Mouse (Mus musculus): ENCODE data around the gene Nxpe2. TPM values are rescaled to one million over a fixed set of nuclear protein-coding genes. Genes with fewer than 3 reads are reported as not detected.
A peak's percentile ranks its signal among the peaks of the same experiment; 100 is the strongest.
"Not testable (repeated sequence)": the region's sequence is repeated elsewhere in the genome, so short reads cannot be mapped to it uniquely, and the experiment has no call there.

Gene Nxpe2
- polyA plus RNA-seq (2017; shearing (Covaris generic)): under 1 TPM in 1 of 3 experiments, not detected in 2; 0.46 TPM

GRCm38 (mm10) chr9:48353148-48353698, at the start of gene Nxpe2:
TSS of gene Nxpe2 (minus strand) at chr9:48353454.
- ATAC-seq: no peak

DNA sequence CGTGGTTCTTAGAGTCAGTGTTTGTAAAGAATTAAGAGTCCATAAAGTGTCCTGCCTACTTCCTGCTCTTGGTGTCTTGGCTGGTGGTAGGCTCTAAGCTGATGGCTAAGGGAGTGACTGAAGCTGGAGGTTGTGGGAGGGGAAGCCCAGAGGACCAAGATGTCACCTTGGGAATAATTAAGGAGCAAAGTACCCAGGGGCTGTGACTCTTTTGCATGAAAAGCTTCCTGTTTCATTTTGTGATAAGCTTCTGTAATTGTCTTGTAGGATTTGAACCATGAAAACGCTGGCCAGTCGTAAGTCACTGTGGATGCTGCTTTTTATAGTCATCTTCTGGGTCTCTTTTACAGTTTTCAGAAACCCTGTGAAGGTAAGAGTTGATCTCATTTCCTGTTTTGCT, 36.7 kb upstream of the Nxpe2 start:
- ATAC-seq: no peak

DNA sequence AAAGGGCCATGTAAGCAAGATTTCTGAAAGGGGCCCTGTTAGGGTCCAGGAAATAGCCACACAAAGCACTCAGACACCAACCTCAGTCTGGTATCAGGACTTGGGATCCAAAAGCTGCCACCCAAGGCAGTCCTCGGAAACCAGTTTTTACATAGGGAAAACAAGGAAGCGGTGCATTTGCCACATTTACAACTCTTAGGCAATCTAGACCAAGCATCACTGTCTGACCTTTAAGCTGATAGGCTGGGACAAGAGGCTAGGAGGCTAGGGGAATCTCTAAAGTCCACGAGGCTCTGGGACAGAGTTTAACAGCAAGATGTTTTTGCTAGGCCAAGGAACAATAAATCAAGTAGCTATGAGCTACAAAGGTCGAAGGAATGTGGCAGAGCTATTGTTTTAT, 35.2 kb upstream of the Nxpe2 start:
- no peak for ATAC-seq

- ATAC-seq: no peak
These were observed 21.1 kb upstream of the Nxpe2 start for GRCm38 (mm10) chr9:48374357-48374756.

DNA sequence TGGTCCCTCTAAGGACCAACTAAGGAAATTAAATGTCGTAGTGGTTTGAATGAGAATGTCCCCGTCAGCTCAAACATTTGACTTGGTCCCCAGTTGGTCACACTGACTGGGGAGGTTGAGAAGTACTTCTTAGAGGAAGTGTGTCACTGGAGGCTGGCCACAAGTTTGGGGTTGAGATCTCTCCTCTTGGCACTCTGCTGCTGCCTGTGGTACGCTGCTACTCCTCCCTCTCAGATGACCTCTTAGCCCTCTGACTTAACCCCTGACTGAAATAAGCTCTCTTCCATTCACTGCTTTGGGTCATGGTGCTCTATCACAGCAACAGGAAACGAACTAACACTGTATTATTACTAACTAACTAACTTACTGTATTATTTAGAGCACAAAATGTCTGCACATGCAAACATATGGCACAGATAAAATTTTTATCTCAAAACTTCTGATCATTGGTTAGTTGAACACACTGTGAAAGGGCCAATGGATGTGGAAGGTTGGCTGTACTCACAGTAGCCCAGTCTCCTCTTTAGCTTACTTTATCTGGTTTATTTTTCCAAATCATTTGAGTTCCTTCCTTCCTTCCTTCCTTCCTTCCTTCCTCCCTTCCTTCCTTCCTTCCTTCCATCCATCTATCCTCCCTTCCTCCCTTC, 20.1 kb upstream of the Nxpe2 start:
- ATAC-seq: no peak

- no peak for ATAC-seq
These were observed 9.5 kb upstream of the Nxpe2 start for GRCm38 (mm10) chr9:48362743-48363142.

GRCm38 (mm10) chr9:48361815-48362631, 8.8 kb upstream of the Nxpe2 start:
- ATAC-seq: no peak

GRCm38 (mm10) chr9:48360826-48361225, 7.6 kb upstream of the Nxpe2 start:
- no peak for ATAC-seq

DNA sequence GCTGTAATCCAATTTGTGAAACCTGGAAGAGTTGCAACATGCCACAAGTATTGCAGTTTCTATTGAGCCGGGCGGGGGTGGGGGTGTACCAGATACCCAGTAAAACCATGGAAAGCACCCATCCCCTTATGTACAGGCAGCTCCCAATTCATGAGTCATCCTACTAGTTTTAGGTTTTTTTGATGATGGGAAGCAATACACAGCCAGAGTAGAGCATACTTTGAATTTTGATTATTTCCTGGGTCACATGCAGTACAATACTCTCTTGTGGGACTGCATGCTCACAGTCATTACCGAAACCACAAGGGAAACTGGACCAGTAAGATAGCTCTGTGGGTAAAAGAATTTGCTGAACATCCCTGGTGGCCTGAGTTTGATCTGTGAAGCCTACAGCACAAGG, 3.8 kb upstream of the Nxpe2 start:
- ATAC-seq: peak; percentile 63

DNA sequence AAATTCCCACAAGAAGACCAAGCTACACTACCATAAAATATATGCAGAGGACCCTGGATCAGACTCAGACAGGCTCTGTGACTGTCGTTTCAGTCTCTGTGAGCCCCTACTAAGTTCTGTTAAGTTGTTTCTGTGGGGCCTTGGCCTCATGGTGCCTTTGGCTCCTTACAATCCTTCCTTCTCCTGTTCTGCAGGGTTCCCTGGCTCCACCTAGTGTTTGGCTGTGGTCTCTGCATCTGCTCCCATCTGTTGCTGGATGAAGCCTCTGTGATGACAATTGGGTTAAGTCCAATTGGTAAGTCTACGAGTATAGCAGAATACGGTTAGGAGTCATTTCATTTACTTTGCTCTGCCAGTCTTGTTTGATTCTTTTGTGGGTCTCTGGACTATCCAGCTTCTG, 1.5 kb upstream of the Nxpe2 start:
- no peak for ATAC-seq

- ATAC-seq: no peak
These were observed 868 bp upstream of the Nxpe2 start for GRCm38 (mm10) chr9:48354122-48354521.

- ATAC-seq: no peak
These were observed 7.4 kb downstream of the Nxpe2 start for GRCm38 (mm10) chr9:48345866-48346265.

GRCm38 (mm10) chr9:48345456-48345855, 7.8 kb downstream of the Nxpe2 start:
- no peak for ATAC-seq

DNA sequence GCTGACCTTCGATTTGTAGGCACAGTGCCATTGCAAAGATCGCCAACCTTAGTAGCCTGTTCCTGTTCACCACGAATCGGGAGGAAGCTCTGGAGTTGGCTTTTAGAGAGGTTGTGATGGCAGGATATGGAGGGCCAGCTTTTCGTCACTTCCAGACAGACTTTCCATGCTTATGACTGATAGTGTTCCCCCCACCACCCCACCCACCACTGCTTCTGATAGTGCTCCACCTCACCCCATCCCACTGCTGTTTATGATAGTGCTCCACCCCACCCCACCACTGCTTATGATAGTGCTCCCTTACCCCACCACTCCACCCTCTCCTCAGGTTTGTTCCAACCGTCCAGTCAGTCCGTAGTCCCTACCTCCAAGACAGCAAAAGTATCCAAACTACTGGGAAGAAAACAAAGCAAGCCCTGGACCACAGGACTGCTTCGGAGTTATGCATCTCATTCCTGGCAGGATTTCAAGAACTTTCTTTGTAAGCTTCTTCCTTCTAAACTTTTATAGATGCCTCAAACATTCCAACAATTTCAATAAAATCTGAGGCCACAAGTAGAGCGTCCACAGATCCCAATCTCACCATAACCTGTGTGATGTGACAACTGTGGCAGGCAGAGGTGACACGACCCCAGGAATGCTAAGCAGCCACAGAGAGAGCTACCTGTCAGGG, 12.4 kb downstream of the Nxpe2 start:
- ATAC-seq: no peak

DNA sequence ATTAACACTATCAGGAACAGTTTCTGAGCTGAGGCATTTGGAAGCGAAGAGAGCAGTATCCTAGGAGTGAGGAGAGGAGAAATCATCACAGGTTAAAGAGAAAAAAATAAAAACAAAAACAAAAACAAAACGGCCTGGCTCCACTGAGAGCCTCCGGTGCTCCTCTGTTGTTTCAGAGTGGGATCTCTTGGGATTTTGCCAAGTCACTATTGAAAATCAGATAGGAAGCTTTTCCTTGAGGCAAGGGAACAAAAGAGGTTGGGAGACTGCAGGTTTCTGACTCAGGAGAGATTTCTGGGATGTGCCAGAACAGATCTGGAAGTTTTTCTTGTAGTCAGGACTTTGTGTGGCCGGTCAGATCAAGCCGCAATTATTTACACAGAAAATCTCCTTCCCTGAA, 13.7 kb downstream of the Nxpe2 start:
- ATAC-seq: no peak

- no peak for ATAC-seq
These were observed 14.3 kb downstream of the Nxpe2 start for GRCm38 (mm10) chr9:48338783-48339455.

- no peak for ATAC-seq
These were observed 23.7 kb downstream of the Nxpe2 start for GRCm38 (mm10) chr9:48329597-48329996.

GRCm38 (mm10) chr9:48326338-48326737, 26.9 kb downstream of the Nxpe2 start:
- no peak for ATAC-seq

- no peak for ATAC-seq
These were observed 37.4 kb downstream of the Nxpe2 start for GRCm38 (mm10) chr9:48315825-48316224.

- ATAC-seq: no peak
These were observed 39.1 kb downstream of the Nxpe2 start for GRCm38 (mm10) chr9:48314194-48314593.

GRCm38 (mm10) chr9:48311241-48311640, 42.0 kb downstream of the Nxpe2 start:
- ATAC-seq: no peak

GRCm38 (mm10) chr9:48303564-48303963, 49.7 kb downstream of the Nxpe2 start:
- not testable (repeated sequence) for ATAC-seq

- ATAC-seq: no peak
These were observed 54.3 kb downstream of the Nxpe2 start for GRCm38 (mm10) chr9:48298983-48299382.
